Mouse (Mus musculus): Measurements from ENCODE around the gene Uck2.

DNA sequence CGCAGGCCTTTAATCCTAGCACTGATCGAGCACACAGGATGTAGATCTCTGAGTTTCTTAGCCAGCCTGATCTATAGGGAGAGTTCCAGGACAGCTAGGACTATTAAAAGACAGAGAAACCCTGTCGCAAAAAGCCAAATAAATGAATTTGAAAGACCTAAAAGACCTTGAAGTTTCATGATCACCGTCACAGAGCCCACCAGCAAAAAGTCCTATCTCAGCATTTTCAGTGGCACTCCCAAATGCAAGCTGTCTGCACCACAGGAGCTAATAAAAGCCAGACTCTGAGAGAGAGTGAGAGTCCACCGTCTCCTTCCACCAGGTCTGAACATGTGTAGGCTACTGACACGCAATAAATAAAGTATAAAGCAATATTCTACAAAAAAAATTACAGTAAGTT, 6.7 kb downstream of the Uck2 start:
- no peak for TF ChIP-seq POLR2A (IDR thresholded peaks at IDR 0.05; ENCODE audit: insufficient read depth, low read depth, low read length)
- TF ChIP-seq CTCF (IDR thresholded peaks at IDR 0.05; ENCODE audit: insufficient read depth, low read depth, low read length) = no peak
